Mouse (Mus musculus) embryonic facial prominence, embryonic 13.5 days (tissue): ENCODE measurements around the gene Rbm24. TPM values are rescaled to one million over a fixed set of nuclear protein-coding genes. Genes with fewer than 3 reads are reported as not detected.

ENCODE experiments used
- ATAC-seq: fragments of 200-750 bp; cut with Nextera tagmentation; 2 replicates; pipeline ENCODE4 v1.8.0; 2017; ENCODE audit warnings: low read depth; ENCODE audit not compliant: insufficient number of reproducible peaks, insufficient read depth, low FRiP score, low TSS enrichment
- H3K27ac ChIP-seq: fragments of 300-500 bp; sonication (generic); 2 replicates; pipeline ENCODE4 v1.5.1; 2015; ENCODE audit warnings: moderate library complexity, mild to moderate bottlenecking, inconsistent platforms
- H3K27me3 ChIP-seq: fragments of 300-500 bp; sonication (generic); 2 replicates; pipeline ENCODE4 v1.6.1; 2015; ENCODE audit warnings: mild to moderate bottlenecking, inconsistent platforms
- H3K36me3 ChIP-seq: fragments of 300-500 bp; sonication (generic); 2 replicates; pipeline ENCODE4 v1.6.1; 2015; ENCODE audit warnings: mild to moderate bottlenecking, inconsistent platforms
- H3K4me1 ChIP-seq: fragments of 300-500 bp; sonication (generic); 2 replicates; pipeline ENCODE4 v1.6.1; 2015; ENCODE audit warnings: inconsistent platforms
- H3K4me2 ChIP-seq: fragments of 300-500 bp; sonication (generic); 2 replicates; pipeline ENCODE4 v1.6.1; 2015; ENCODE audit warnings: moderate library complexity, mild to moderate bottlenecking, inconsistent platforms
- H3K4me3 ChIP-seq: fragments of 300-500 bp; sonication (generic); 2 replicates; pipeline ENCODE4 v1.5.1; 2015; ENCODE audit warnings: mild to moderate bottlenecking, inconsistent platforms
- H3K9ac ChIP-seq: fragments of 300-500 bp; sonication (generic); 2 replicates; pipeline ENCODE4 v1.6.1; 2015; ENCODE audit warnings: mild to moderate bottlenecking, inconsistent platforms
- H3K9me3 ChIP-seq: fragments of 300-500 bp; sonication (generic); 2 replicates; pipeline ENCODE4 v1.6.1; 2016; ENCODE audit warnings: inconsistent platforms
- WGBS: fragments of 180-500 bp; shearing (Covaris S2); methylation state at CpG from one replicate; pipeline ENCODE4 v1.1.7; 2015; ENCODE audit warnings: mixed read lengths; 5-methylcytosine and 5-hydroxymethylcytosine counted together
- polyA plus RNA-seq: library from polyadenylated mRNA; unstranded; fragments of >200 nt; fragmentation: Nextera tagmentation; extraction: Ambion mirVana; gene quantifications from 2 replicates; pipeline ENCODE4 v1.2.1, GENCODE M21; 2015

Gene Rbm24
- polyA plus RNA-seq = 1.2 and 2.5 TPM in 2 replicates

- under 1% methylated on average over 41 of the region's 41 CpGs for WGBS
- peak; percentile 69 for ATAC-seq
- H3K9me3 ChIP-seq = no peaks in the 10 kb centered on the region
- H3K4me2 ChIP-seq = peak within 1 kb of the TSS; percentile 96
- peaks cover 35% of the 10 kb centered on the region for H3K27me3 ChIP-seq
- no peak within 1 kb of the TSS for H3K27ac ChIP-seq
- no peaks in the 10 kb centered on the region for H3K36me3 ChIP-seq
- peak within 1 kb of the TSS; percentile 77 for H3K9ac ChIP-seq
- peak within 1 kb of the TSS; percentile 64 for H3K4me3 ChIP-seq
- H3K4me1 ChIP-seq = peaks cover 8% of the 10 kb centered on the region
Observed at GRCm38 (mm10) chr13:46418141-46418601, at the start of gene Rbm24. Gene Rbm24, plus strand, starts transcription at chr13:46418434.

DNA sequence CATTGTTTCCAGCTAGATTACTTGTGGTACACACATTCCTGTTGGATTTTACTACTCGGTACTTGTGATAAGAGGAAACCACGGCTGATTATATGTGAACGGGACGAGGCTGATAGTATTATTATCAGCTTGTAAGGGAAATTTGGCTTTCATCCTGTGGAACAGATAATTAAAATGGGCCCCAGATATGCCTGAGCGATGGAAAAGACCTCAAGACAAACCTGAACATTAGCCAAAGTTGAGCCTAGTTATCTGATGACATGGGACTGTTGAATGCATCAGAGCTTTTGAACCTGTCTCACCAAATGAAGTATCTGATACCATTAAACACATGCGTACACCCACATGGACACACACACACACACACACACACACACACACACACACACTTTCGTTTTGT is 45.4 kb upstream of the Rbm24 start:
- WGBS = 79% methylated on average over 7 of the region's 7 CpGs
- no peaks in the 10 kb centered on the region for H3K27me3 ChIP-seq
- no peak overlapping the region for H3K4me3 ChIP-seq
- H3K27ac ChIP-seq = no peak overlapping the region
- no peaks in the 10 kb centered on the region for H3K4me1 ChIP-seq
- no peaks in the 10 kb centered on the region for H3K36me3 ChIP-seq
- no peak for ATAC-seq
- no peak overlapping the region for H3K4me2 ChIP-seq
- H3K9ac ChIP-seq = no peak overlapping the region
- H3K9me3 ChIP-seq = no peaks in the 10 kb centered on the region

GRCm38 (mm10) chr13:46375371-46375770 is 42.9 kb upstream of the Rbm24 start:
- Histone ChIP-seq H3K27ac (no peak overlapping the region), H3K4me1 (no peaks in the 10 kb centered on the region), H3K36me3 (no peaks in the 10 kb centered on the region), H3K4me3 (no peak overlapping the region), H3K27me3 (no peaks in the 10 kb centered on the region), H3K4me2 (no peak overlapping the region), H3K9ac (no peak overlapping the region), H3K9me3 (no peaks in the 10 kb centered on the region)
- WGBS = 59% methylated on average over 1 of the region's 1 CpGs
- no peak for ATAC-seq

DNA sequence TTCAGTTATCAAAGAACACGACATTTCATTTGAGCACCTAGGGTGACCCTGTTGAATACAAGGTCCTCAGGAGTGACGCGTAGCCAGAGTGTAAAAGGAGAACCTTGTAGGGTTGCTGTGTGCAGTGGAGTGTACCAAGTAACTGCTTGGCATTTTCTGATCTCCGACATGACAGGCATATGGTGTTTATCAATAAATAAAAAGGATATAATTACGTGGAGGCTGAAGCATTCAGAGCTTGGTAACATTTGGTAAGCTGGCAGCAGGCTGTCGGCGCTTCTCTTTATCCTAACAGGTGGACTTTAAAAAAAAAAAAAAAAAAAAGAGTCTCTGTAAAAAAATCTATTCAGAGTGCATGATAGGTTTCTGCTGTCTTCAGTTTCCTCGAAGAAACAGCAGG is 30.8 kb upstream of the Rbm24 start:
- Histone ChIP-seq H3K36me3 (no peaks in the 10 kb centered on the region), H3K4me3 (no peak overlapping the region), H3K27me3 (no peaks in the 10 kb centered on the region), H3K9me3 (no peaks in the 10 kb centered on the region), H3K27ac (no peak overlapping the region), H3K4me1 (no peaks in the 10 kb centered on the region), H3K9ac (no peak overlapping the region), H3K4me2 (no peak overlapping the region)
- no peak for ATAC-seq
- WGBS = 69% methylated on average over 8 of the region's 8 CpGs

DNA sequence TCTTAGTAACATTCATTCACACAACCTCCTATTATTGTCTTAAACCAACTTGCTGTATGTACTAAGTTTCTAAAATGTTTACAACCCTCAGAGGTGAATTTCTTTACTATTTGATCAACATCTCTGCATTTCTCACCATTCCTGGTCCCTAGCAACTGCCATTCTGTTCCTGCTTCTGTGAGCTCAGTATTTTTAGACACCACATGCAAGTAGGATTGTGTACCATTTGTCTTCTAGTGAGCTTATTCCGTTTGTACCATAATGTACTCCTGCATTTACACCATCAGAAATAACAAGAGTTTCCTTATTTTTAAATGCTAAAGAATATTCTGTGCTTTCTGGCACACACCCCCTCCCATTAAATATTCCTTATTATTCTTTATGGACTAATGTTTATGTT is 26.6 kb upstream of the Rbm24 start:
- Histone ChIP-seq H3K4me1 (no peaks in the 10 kb centered on the region), H3K27me3 (no peaks in the 10 kb centered on the region), H3K9ac (no peak overlapping the region), H3K27ac (no peak overlapping the region), H3K9me3 (no peaks in the 10 kb centered on the region), H3K36me3 (no peaks in the 10 kb centered on the region), H3K4me3 (no peak overlapping the region), H3K4me2 (no peak overlapping the region)
- no peak for ATAC-seq
- 76% methylated on average over 1 of the region's 1 CpGs for WGBS

GRCm38 (mm10) chr13:46392893-46393292 is 25.3 kb upstream of the Rbm24 start:
- WGBS = 57% methylated on average over 4 of the region's 4 CpGs
- Histone ChIP-seq H3K9ac (no peak overlapping the region), H3K36me3 (no peaks in the 10 kb centered on the region), H3K4me3 (no peak overlapping the region), H3K27me3 (no peaks in the 10 kb centered on the region), H3K9me3 (no peaks in the 10 kb centered on the region), H3K4me1 (no peaks in the 10 kb centered on the region), H3K4me2 (no peak overlapping the region), H3K27ac (no peak overlapping the region)
- ATAC-seq = no peak

DNA sequence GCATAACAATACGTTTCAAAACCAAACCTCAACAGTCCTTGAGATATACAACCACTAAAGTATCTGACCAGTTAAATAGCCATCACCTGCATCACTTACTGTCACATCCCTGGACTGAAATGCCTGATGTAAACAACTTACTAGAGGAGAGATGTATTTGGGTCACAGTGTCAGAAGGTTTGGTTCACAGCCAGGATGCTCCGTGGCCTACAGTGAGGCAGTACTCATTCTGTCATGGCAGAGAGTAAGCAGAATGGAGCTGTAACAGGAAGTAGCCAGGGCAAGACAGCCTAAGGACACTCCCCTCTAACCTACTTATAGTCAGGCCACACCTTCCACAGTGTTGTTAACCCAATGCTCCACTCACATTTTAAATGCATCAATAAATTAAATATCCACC is 24.3 kb upstream of the Rbm24 start:
- Histone ChIP-seq H3K4me2 (no peak overlapping the region), H3K27me3 (no peaks in the 10 kb centered on the region), H3K9ac (no peak overlapping the region), H3K36me3 (no peaks in the 10 kb centered on the region), H3K4me3 (no peak overlapping the region), H3K4me1 (no peaks in the 10 kb centered on the region), H3K9me3 (no peaks in the 10 kb centered on the region), H3K27ac (no peak overlapping the region)
- no peak for ATAC-seq
- WGBS = 80% methylated on average over 2 of the region's 2 CpGs

GRCm38 (mm10) chr13:46397235-46397634 is 21.0 kb upstream of the Rbm24 start:
- Histone ChIP-seq H3K27ac (no peak overlapping the region), H3K36me3 (no peaks in the 10 kb centered on the region), H3K9me3 (no peaks in the 10 kb centered on the region), H3K4me2 (no peak overlapping the region), H3K4me1 (no peaks in the 10 kb centered on the region), H3K9ac (no peak overlapping the region), H3K4me3 (no peak overlapping the region), H3K27me3 (no peaks in the 10 kb centered on the region)
- 80% methylated on average over 3 of the region's 3 CpGs for WGBS
- no peak for ATAC-seq

GRCm38 (mm10) chr13:46407151-46407550 is 11.1 kb upstream of the Rbm24 start:
- Histone ChIP-seq H3K27ac (no peak overlapping the region), H3K9ac (no peak overlapping the region), H3K36me3 (no peaks in the 10 kb centered on the region), H3K9me3 (no peaks in the 10 kb centered on the region), H3K4me3 (no peak overlapping the region), H3K4me2 (no peak overlapping the region), H3K4me1 (no peaks in the 10 kb centered on the region), H3K27me3 (no peaks in the 10 kb centered on the region)
- ATAC-seq = no peak
- 75% methylated on average over 1 of the region's 1 CpGs for WGBS

DNA sequence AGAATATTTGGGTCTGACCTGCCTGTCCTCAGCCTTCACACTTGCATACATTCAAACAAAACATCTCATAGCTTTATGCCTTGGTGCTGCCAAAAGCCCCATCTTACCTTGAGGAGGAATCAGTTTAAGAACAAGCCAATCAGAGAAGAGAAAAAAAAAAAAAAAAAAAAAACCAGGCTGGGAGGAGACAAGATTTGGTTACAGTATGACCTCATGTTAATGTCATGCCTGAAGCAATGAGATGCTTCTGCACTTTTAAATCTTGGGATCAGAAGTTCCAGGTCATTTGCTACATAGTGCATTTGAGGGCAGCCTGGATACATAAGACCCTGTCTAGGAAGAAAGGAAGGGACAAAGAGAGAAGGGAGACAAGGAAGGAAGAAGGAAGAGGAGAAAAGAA is 6.0 kb upstream of the Rbm24 start:
- ATAC-seq = no peak
- Histone ChIP-seq H3K4me2 (no peak overlapping the region), H3K9me3 (no peaks in the 10 kb centered on the region), H3K27ac (no peak overlapping the region), H3K4me3 (no peak overlapping the region), H3K9ac (no peak overlapping the region), H3K4me1 (no peaks in the 10 kb centered on the region), H3K36me3 (no peaks in the 10 kb centered on the region), H3K27me3 (peaks cover 10% of the 10 kb centered on the region)

DNA sequence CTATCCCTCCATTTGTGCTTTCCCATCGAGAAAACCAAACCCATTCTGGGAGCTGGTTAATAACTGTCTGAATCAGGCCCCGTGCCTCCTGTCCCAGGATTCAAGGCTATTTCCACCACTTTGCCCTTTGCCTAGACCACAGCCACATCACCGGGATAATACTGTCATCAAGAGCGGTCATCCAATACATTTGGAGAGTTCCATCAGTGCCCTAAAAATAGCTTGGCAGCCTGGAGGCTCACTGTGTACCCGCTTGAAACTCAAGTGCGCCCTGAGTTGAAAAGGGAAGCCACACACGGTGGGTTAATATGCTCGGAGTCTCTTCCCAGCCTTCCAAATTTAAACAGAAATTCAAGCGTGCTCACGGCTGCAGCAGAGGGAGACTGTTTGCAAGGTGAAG is 4.6 kb upstream of the Rbm24 start:
- H3K4me3 ChIP-seq = no peak overlapping the region
- H3K4me1 ChIP-seq = peaks cover 5% of the 10 kb centered on the region; the same call in 1 of the 2 replicates
- no peak for ATAC-seq
- 71% methylated on average over 10 of the region's 10 CpGs for WGBS
- peaks cover 20% of the 10 kb centered on the region for H3K27me3 ChIP-seq
- no peaks in the 10 kb centered on the region for H3K36me3 ChIP-seq
- no peak overlapping the region for H3K9ac ChIP-seq
- no peak overlapping the region for H3K4me2 ChIP-seq
- no peaks in the 10 kb centered on the region for H3K9me3 ChIP-seq
- no peak overlapping the region for H3K27ac ChIP-seq

DNA sequence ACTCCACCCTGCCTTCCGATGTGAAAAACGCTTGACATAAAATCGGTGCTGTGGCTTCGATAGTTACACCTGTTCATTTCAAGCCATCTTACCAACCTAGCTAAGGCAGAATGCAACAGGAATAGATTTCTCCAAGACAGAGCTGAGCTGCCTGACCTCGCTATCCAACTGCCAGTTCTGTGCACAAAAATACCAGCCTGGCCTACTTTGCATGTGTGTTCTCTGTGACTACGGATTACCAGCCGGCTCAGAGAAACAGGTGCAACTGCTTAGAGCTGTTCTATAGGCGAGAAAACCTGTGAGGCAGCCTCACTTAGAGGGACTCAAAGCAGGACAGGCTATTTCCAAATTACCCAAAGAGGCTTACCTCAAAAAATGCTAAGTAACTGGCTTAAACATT is 4.2 kb upstream of the Rbm24 start:
- no peaks in the 10 kb centered on the region for H3K36me3 ChIP-seq
- H3K9me3 ChIP-seq = no peaks in the 10 kb centered on the region
- no peak for ATAC-seq
- H3K27ac ChIP-seq = no peak overlapping the region
- no peak overlapping the region for H3K9ac ChIP-seq
- peaks cover 25% of the 10 kb centered on the region for H3K27me3 ChIP-seq
- no peak overlapping the region for H3K4me3 ChIP-seq
- no peak overlapping the region for H3K4me2 ChIP-seq
- 70% methylated on average over 8 of the region's 8 CpGs for WGBS
- H3K4me1 ChIP-seq = peaks cover 6% of the 10 kb centered on the region

DNA sequence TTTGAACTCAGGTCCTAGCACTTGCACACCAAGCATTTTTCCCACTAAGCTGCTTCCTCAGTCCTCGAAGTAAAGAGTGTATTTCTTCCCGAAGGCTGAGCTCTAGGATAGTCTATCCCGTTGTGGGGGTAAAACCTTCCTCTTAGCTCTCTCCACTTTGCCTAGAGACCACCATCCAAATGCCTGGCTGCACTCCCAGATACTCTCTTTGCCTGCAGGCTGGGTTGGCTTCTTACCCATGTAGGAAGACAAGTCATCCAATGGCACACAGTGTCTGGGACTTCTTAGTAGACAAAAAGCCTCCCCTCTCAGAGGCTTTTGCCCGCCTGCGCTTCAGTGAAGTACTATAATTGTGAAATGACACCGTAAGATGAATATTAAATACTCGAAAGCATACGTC is 2.2 kb upstream of the Rbm24 start:
- H3K4me3 ChIP-seq = no peak overlapping the region
- peaks cover 35% of the 10 kb centered on the region for H3K27me3 ChIP-seq
- peaks cover 8% of the 10 kb centered on the region for H3K4me1 ChIP-seq
- WGBS = 88% methylated on average over 8 of the region's 8 CpGs
- H3K9ac ChIP-seq = no peak overlapping the region
- H3K27ac ChIP-seq = no peak overlapping the region
- ATAC-seq = no peak
- no peaks in the 10 kb centered on the region for H3K9me3 ChIP-seq
- no peaks in the 10 kb centered on the region for H3K36me3 ChIP-seq
- no peak overlapping the region for H3K4me2 ChIP-seq
